Mouse (Mus musculus): ENCODE results near the gene Ap2a2.

The Ap2a2 gene

GRCm38 (mm10) chr7:141561682-141562391 lies at the start of gene Ap2a2:
TSS of gene Ap2a2 (plus strand) at chr7:141562173.
- DNase-seq: peak; percentile 92 to 97

GRCm38 (mm10) chr7:141517638-141518037 lies 44.3 kb upstream of the Ap2a2 start:
- no peak for DNase-seq

GRCm38 (mm10) chr7:141518296-141518695 lies 43.7 kb upstream of the Ap2a2 start:
- DNase-seq: no peak

- no peak for DNase-seq
Observed at GRCm38 (mm10) chr7:141518926-141519325, 43.0 kb upstream of the Ap2a2 start.

- no peak for DNase-seq
Observed at GRCm38 (mm10) chr7:141519795-141520194, 42.2 kb upstream of the Ap2a2 start.

GRCm38 (mm10) chr7:141523007-141523406 lies 39.0 kb upstream of the Ap2a2 start:
- peak in 1 of 2 experiments; percentile 61 for DNase-seq

GRCm38 (mm10) chr7:141524271-141524670 lies 37.7 kb upstream of the Ap2a2 start:
- no peak for DNase-seq

- peak; percentile 88 to 91 for DNase-seq
Observed at GRCm38 (mm10) chr7:141524760-141525579, 37.0 kb upstream of the Ap2a2 start.

- no peak for DNase-seq
Observed at GRCm38 (mm10) chr7:141525580-141525925, 36.4 kb upstream of the Ap2a2 start.

GRCm38 (mm10) chr7:141535570-141535969 lies 26.4 kb upstream of the Ap2a2 start:
- DNase-seq: no peak

GRCm38 (mm10) chr7:141538852-141539555 lies 23.0 kb upstream of the Ap2a2 start:
- DNase-seq: no peak

- peak; percentile 99 to 100 for DNase-seq
Observed at GRCm38 (mm10) chr7:141539556-141540311, 22.2 kb upstream of the Ap2a2 start, which contains the start of gene Chid1. TSS of gene Chid1 (minus strand) at chr7:141539857.

GRCm38 (mm10) chr7:141540312-141541081 lies 21.5 kb upstream of the Ap2a2 start:
- DNase-seq: peak; percentile 94

- no peak for DNase-seq
Observed at GRCm38 (mm10) chr7:141541681-141542080, 20.3 kb upstream of the Ap2a2 start.

GRCm38 (mm10) chr7:141542588-141542987 lies 19.4 kb upstream of the Ap2a2 start:
- peak in 1 of 2 experiments; percentile 32 for DNase-seq

- peak; percentile 50 to 72 for DNase-seq
Observed at GRCm38 (mm10) chr7:141544654-141545053, 17.3 kb upstream of the Ap2a2 start.

GRCm38 (mm10) chr7:141549432-141550061 lies 12.4 kb upstream of the Ap2a2 start:
- DNase-seq: no peak

GRCm38 (mm10) chr7:141550464-141550863 lies 11.5 kb upstream of the Ap2a2 start:
- DNase-seq: no peak

GRCm38 (mm10) chr7:141558329-141558776 lies 3.6 kb upstream of the Ap2a2 start:
- DNase-seq: no peak

GRCm38 (mm10) chr7:141558946-141559345 lies 3.0 kb upstream of the Ap2a2 start:
- no peak for DNase-seq

GRCm38 (mm10) chr7:141559726-141560325 lies 2.1 kb upstream of the Ap2a2 start:
- no peak for DNase-seq
